Mouse (Mus musculus): ENCODE results near the gene Myl6b.

DNA sequence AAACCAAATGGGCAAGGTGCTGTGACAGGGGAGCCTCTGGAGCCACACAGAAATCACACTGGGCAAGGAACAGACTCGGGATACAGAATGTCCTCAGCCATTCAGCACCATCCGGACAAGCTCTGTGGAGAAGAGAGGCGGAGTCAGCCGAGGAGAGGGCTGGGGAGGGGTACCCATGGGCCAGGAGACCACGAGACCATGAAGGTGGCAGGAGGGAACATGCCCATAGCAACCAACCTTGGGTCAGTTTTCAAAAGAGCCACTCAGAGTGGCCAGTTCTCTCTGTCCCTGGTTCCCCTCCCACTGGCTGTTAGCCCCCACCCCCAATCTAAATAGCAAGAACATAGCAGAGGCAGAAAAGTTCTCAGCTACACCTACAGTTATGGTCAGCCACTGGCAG is 7.6 kb downstream of the Myl6b start:
- TF ChIP-seq POLR2A (IDR thresholded peaks at IDR 0.05; ENCODE audit: control insufficient read depth, low read depth, low read length): no peak
- no peak for TF ChIP-seq CTCF (IDR thresholded peaks at IDR 0.05; ENCODE audit: control insufficient read depth, insufficient read depth, insufficient replicate concordance, low read depth, low read length)
